Mouse (Mus musculus) lung, adult 2 months (tissue): ENCODE measurements around the gene Fxyd2. TPM values are rescaled to one million over a fixed set of nuclear protein-coding genes. Genes with fewer than 3 reads are reported as not detected.

Experiments used
- DNase-seq: peaks from one replicate; pipeline ENCODE4 v3.0.0; 2022
- H3K4me1 ChIP-seq: fragments of 200-500 bp; 2 replicates; pipeline ENCODE4 v1.6.1; 2011; ENCODE audit warnings: low read length; ENCODE audit not compliant: control insufficient read depth, insufficient read depth
- H3K4me3 ChIP-seq: fragments of 200-500 bp; replicated peaks from 2 replicates; pipeline ENCODE3; 2011; ENCODE audit warnings: low read depth, mild to moderate bottlenecking, control low read depth, low read length; ENCODE audit errors: extremely low read depth
- CTCF ChIP-seq: fragments of 200-500 bp; IDR thresholded peaks from 2 replicates; pipeline ENCODE4 v1.5.1; 2011; ENCODE audit warnings: mild to moderate bottlenecking, low read length, control low read depth; ENCODE audit not compliant: insufficient read depth
- POLR2A ChIP-seq: fragments of 200-500 bp; IDR thresholded peaks from 2 replicates; pipeline ENCODE4 v1.6.1; 2011; ENCODE audit warnings: low read depth, mild to moderate bottlenecking, control low read depth, low read length, borderline replicate concordance; ENCODE audit errors: extremely low read depth
- WGBS: fragments of 180-500 bp; shearing (Covaris S2); methylation state at CpG from one replicate; pipeline ENCODE4 v1.1.7; 2018; 5-methylcytosine and 5-hydroxymethylcytosine counted together
- polyA plus RNA-seq: library from polyadenylated mRNA; depleted of rRNA; stranded (reverse); fragments of >200 nt; gene quantifications from 2 replicates; pipeline ENCODE4 v1.2.3, GENCODE M21; 2012

Fxyd2 gene
- polyA plus RNA-seq, 1 experiment, result 8.5 TPM

GRCm38 (mm10) chr9:45430698-45430959 is 31.2 kb downstream of the Fxyd2 start:
- WGBS, result 2% methylated on average over 17 of the region's 17 CpGs
- TF ChIP-seq CTCF (no peak), POLR2A (no peak)
- no peak for DNase-seq
- no peaks in the 10 kb centered on the region for H3K4me1 ChIP-seq
- no peak overlapping the region for H3K4me3 ChIP-seq

GRCm38 (mm10) chr9:45431150-45431549 is 31.7 kb downstream of the Fxyd2 start:
- no peak for TF ChIP-seq CTCF
- no peak overlapping the region for H3K4me3 ChIP-seq
- no peak for DNase-seq

GRCm38 (mm10) chr9:45432639-45433038 is 33.2 kb downstream of the Fxyd2 start:
- TF ChIP-seq CTCF (no peak), POLR2A (no peak)
- WGBS, result 74% methylated on average over 12 of the region's 12 CpGs
- Histone ChIP-seq H3K4me1 (no peaks in the 10 kb centered on the region), H3K4me3 (no peak overlapping the region)
- no peak for DNase-seq

More at GRCm38 (mm10) chr9:45431150-45431549, 31.7 kb downstream of the Fxyd2 start:
- 5% methylated on average over 26 of the region's 26 CpGs for WGBS
- no peaks in the 10 kb centered on the region for H3K4me1 ChIP-seq

- 85% methylated on average over 9 of the region's 9 CpGs for WGBS
- DNase-seq, result no peak
- TF ChIP-seq POLR2A, result no peak
- no peak for TF ChIP-seq CTCF
- Histone ChIP-seq H3K4me3 (no peak overlapping the region), H3K4me1 (no peaks in the 10 kb centered on the region)
Observed at GRCm38 (mm10) chr9:45433119-45433518, 33.6 kb downstream of the Fxyd2 start.

GRCm38 (mm10) chr9:45434171-45434570 is 34.7 kb downstream of the Fxyd2 start:
- WGBS, result 76% methylated on average over 2 of the region's 2 CpGs
- DNase-seq, result no peak
- TF ChIP-seq POLR2A, result no peak
- no peak for TF ChIP-seq CTCF
- no peaks in the 10 kb centered on the region for H3K4me1 ChIP-seq
- no peak overlapping the region for H3K4me3 ChIP-seq

GRCm38 (mm10) chr9:45439025-45439424 is 39.6 kb downstream of the Fxyd2 start:
- DNase-seq, result no peak
- Histone ChIP-seq H3K4me3 (no peak overlapping the region), H3K4me1 (no peaks in the 10 kb centered on the region)
- TF ChIP-seq CTCF, result no peak
- TF ChIP-seq POLR2A, result no peak
- WGBS, result 60% methylated on average over 4 of the region's 4 CpGs

GRCm38 (mm10) chr9:45440083-45440784 is 40.8 kb downstream of the Fxyd2 start:
- Histone ChIP-seq H3K4me1 (no peaks in the 10 kb centered on the region), H3K4me3 (no peak overlapping the region)
- DNase-seq, result no peak
- WGBS, result 58% methylated on average over 16 of the region's 16 CpGs
- no peak for TF ChIP-seq POLR2A

- 60% methylated on average over 5 of the region's 5 CpGs for WGBS
- Histone ChIP-seq H3K4me3 (no peak overlapping the region), H3K4me1 (no peaks in the 10 kb centered on the region)
- no peak for DNase-seq
- no peak for TF ChIP-seq POLR2A
- no peak for TF ChIP-seq CTCF
Observed at GRCm38 (mm10) chr9:45444251-45444798, 44.9 kb downstream of the Fxyd2 start.

- 74% methylated on average over 4 of the region's 4 CpGs for WGBS
- no peaks in the 10 kb centered on the region for H3K4me1 ChIP-seq
- TF ChIP-seq POLR2A (no peak), CTCF (no peak)
- H3K4me3 ChIP-seq, result no peak overlapping the region
- no peak for DNase-seq
Observed at GRCm38 (mm10) chr9:45449658-45450057, 50.2 kb downstream of the Fxyd2 start.

- 84% methylated on average over 4 of the region's 4 CpGs for WGBS
- Histone ChIP-seq H3K4me1 (no peaks in the 10 kb centered on the region), H3K4me3 (no peak overlapping the region)
- DNase-seq, result no peak
- TF ChIP-seq POLR2A (no peak), CTCF (no peak)
Observed at GRCm38 (mm10) chr9:45451346-45451745, 51.9 kb downstream of the Fxyd2 start.
